Comparison of ENCODE assay signal across 8 mouse cellular contexts in the genomic region with DNA sequence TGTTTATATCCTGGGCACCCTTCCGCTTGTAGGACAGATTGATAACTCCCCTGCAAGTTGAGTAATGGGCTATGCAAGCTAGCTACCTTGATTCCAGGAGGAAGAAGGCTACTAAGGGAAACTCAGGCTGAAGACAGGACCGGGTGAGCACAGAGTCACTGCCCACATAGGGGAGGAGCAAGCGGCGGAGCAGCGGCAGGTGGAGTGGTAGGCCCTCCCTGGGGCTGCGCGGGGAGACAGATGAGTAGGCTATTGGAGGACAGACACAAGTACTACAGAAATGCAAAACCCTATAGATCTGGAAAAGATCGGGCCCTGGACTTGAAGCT. TPM values are rescaled to one million over a fixed set of nuclear protein-coding genes. Genes with fewer than 3 reads are reported as not detected.
DNase-seq lines count a peak whose midpoint lies in the region; ATAC-seq lines count a peak whose summit lies in the region.

No protein-coding gene starts in this region.

- WGBS in embryonic facial prominence, embryonic 14.5 days: 6% methylated on average over 8 of the region's 8 CpGs
- 8% methylated on average over 8 of the region's 8 CpGs for WGBS in intestine, embryonic 16.5 days
- WGBS in liver, embryonic 16.5 days (ENCODE audit: insufficient replicate concordance): 5% methylated on average over 8 of the region's 8 CpGs
- 7% methylated on average over 8 of the region's 8 CpGs for WGBS in neural tube, embryonic 14.5 days

- no peaks in the 10 kb centered on the region for H3K4me1 ChIP-seq in embryonic facial prominence, embryonic 14.5 days (ENCODE audit: control insufficient read depth, insufficient read depth, low read length)
- no peaks in the 10 kb centered on the region; the same call in 1 of the 2 replicates for H3K4me1 ChIP-seq in intestine, embryonic 16.5 days (ENCODE audit: control insufficient read depth, insufficient read depth, low read length)
- peaks cover 3% of the 10 kb centered on the region for H3K4me1 ChIP-seq in liver, embryonic 16.5 days (ENCODE audit: control insufficient read depth, low read depth, low read length)
- no peaks in the 10 kb centered on the region for H3K4me1 ChIP-seq in neural tube, embryonic 14.5 days (ENCODE audit: control insufficient read depth, insufficient read depth, low read length)

- H3K9ac ChIP-seq in embryonic facial prominence, embryonic 14.5 days (ENCODE audit: low read depth, low read length): peak overlapping the region; percentile 49; the same call in 1 of the 2 replicates
- H3K9ac ChIP-seq in intestine, embryonic 16.5 days (ENCODE audit: low read depth, low read length): peak overlapping the region; percentile 66
- H3K9ac ChIP-seq in liver, embryonic 16.5 days (ENCODE audit: low read depth, low read length): peak overlapping the region; percentile 37
- H3K9ac ChIP-seq in neural tube, embryonic 14.5 days (replicated peaks; ENCODE audit: low read depth, low read length): no peak overlapping the region; the same call in 1 of the 2 replicates

- peak; percentile 31 for DNase-seq in urinary bladder, postnatal 14 days (ENCODE audit: low spot score)
- no peak for DNase-seq in urinary bladder, postnatal 4 days (ENCODE audit: low spot score in 2 of 2)
- peak; percentile 13 for DNase-seq in embryonic facial prominence, embryonic 14.5 days (ENCODE audit: low spot score)
- DNase-seq in Muller cell, postnatal 12 days (ENCODE audit: inconsistent ontology term): no peak
- no peak for DNase-seq in cerebellum, postnatal 4 days (ENCODE audit: low spot score in 2 of 2)

- peak overlapping the region; percentile 71 for H3K4me2 ChIP-seq in embryonic facial prominence, embryonic 14.5 days (ENCODE audit: low read depth, low read length)
- peak overlapping the region; percentile 78 for H3K4me2 ChIP-seq in intestine, embryonic 16.5 days (ENCODE audit: low read depth, low read length)
- H3K4me2 ChIP-seq in liver, embryonic 16.5 days (ENCODE audit: low read depth, low read length): peak overlapping the region; percentile 76
- H3K4me2 ChIP-seq in neural tube, embryonic 14.5 days (ENCODE audit: low read depth, low read length): peak overlapping the region; percentile 65

- peak; percentile 71 for ATAC-seq in embryonic facial prominence, embryonic 14.5 days (ENCODE audit: low read depth)
- ATAC-seq in intestine, embryonic 16.5 days: peak; percentile 97
- ATAC-seq in liver, embryonic 16.5 days (ENCODE audit: low read depth): peak; percentile 79
- ATAC-seq in neural tube, embryonic 14.5 days (ENCODE audit: low read depth): no peak; the same call in 1 of the 2 replicates

- no peak overlapping the region for H3K27ac ChIP-seq in embryonic facial prominence, embryonic 14.5 days (replicated peaks; ENCODE audit: low read depth, low read length)
- peak overlapping the region; percentile 68 for H3K27ac ChIP-seq in intestine, embryonic 16.5 days (ENCODE audit: low read length)
- H3K27ac ChIP-seq in liver, embryonic 16.5 days (ENCODE audit: low read length): no peak overlapping the region
- no peak overlapping the region for H3K27ac ChIP-seq in neural tube, embryonic 14.5 days (ENCODE audit: low read depth, low read length)

- peak overlapping the region; percentile 37 for H3K4me3 ChIP-seq in embryonic facial prominence, embryonic 14.5 days (ENCODE audit: low read depth, low read length)
- peak overlapping the region; percentile 44 for H3K4me3 ChIP-seq in intestine, embryonic 16.5 days (ENCODE audit: low read length)
- peak overlapping the region; percentile 57 for H3K4me3 ChIP-seq in liver, embryonic 16.5 days (ENCODE audit: low read depth, low read length)
- peak overlapping the region; percentile 28 for H3K4me3 ChIP-seq in neural tube, embryonic 14.5 days (ENCODE audit: low read depth, low read length)

- no peaks in the 10 kb centered on the region for H3K36me3 ChIP-seq in embryonic facial prominence, embryonic 14.5 days (ENCODE audit: control insufficient read depth, insufficient read depth, low read length)
- no peaks in the 10 kb centered on the region for H3K36me3 ChIP-seq in intestine, embryonic 16.5 days (ENCODE audit: control insufficient read depth, insufficient read depth, low read length)
- no peaks in the 10 kb centered on the region for H3K36me3 ChIP-seq in liver, embryonic 16.5 days (ENCODE audit: control insufficient read depth, insufficient read depth)
- no peaks in the 10 kb centered on the region for H3K36me3 ChIP-seq in neural tube, embryonic 14.5 days (ENCODE audit: control insufficient read depth, insufficient read depth, low read length)

- H3K27me3 ChIP-seq in embryonic facial prominence, embryonic 14.5 days (replicated peaks; ENCODE audit: control insufficient read depth, insufficient read depth, low read length): peaks cover 6% of the 10 kb centered on the region
- no peaks in the 10 kb centered on the region for H3K27me3 ChIP-seq in intestine, embryonic 16.5 days (replicated peaks; ENCODE audit: control insufficient read depth, insufficient read depth, low read length)
- H3K27me3 ChIP-seq in liver, embryonic 16.5 days (ENCODE audit: control insufficient read depth, insufficient read depth, low read depth, low read length): no peaks in the 10 kb centered on the region
- no peaks in the 10 kb centered on the region for H3K27me3 ChIP-seq in neural tube, embryonic 14.5 days (ENCODE audit: control insufficient read depth, insufficient read depth, low read length)

- H3K9me3 ChIP-seq in embryonic facial prominence, embryonic 14.5 days (ENCODE audit: control insufficient read depth, low read length): no peaks in the 10 kb centered on the region
- no peaks in the 10 kb centered on the region for H3K9me3 ChIP-seq in intestine, embryonic 16.5 days (ENCODE audit: control insufficient read depth, low read length)
- no peaks in the 10 kb centered on the region for H3K9me3 ChIP-seq in liver, embryonic 16.5 days (replicated peaks; ENCODE audit: control insufficient read depth, low read length)
- no peaks in the 10 kb centered on the region for H3K9me3 ChIP-seq in neural tube, embryonic 14.5 days (ENCODE audit: control insufficient read depth, low read length)

RNA-seq across cellular contexts. Expression of gene Zfp950, which starts 10.7 kb away (rescaled TPM):
- polyA plus RNA-seq in embryonic facial prominence, embryonic 14.5 days (2014; fragmentation: Nextera tagmentation; extraction: Ambion mirVana): 39.0 and 39.8 TPM in 2 replicates
- polyA plus RNA-seq in intestine, embryonic 16.5 days (2015; fragmentation: Nextera tagmentation; extraction: Ambion mirVana): 31.1 and 34.2 TPM in 2 replicates
- polyA plus RNA-seq in liver, embryonic 16.5 days (2015; fragmentation: Nextera tagmentation; extraction: Ambion mirVana): 11.7 and 15.4 TPM in 2 replicates
- 47.6 and 63.2 TPM in 2 replicates for polyA plus RNA-seq in neural tube, embryonic 14.5 days (2014; fragmentation: Nextera tagmentation; extraction: Ambion mirVana)

RNA-seq across cellular contexts. Expression of gene Gm7102, which starts 24.8 kb away (rescaled TPM):
- polyA plus RNA-seq in embryonic facial prominence, embryonic 14.5 days (2014; fragmentation: Nextera tagmentation; extraction: Ambion mirVana): 0.18 and 0.19 TPM in 2 replicates
- polyA plus RNA-seq in intestine, embryonic 16.5 days (2015; fragmentation: Nextera tagmentation; extraction: Ambion mirVana): 0.18 TPM in 1 of 2 replicates, not detected in the other
- 0.06 and 0.07 TPM in 2 replicates for polyA plus RNA-seq in liver, embryonic 16.5 days (2015; fragmentation: Nextera tagmentation; extraction: Ambion mirVana)
- polyA plus RNA-seq in neural tube, embryonic 14.5 days (2014; fragmentation: Nextera tagmentation; extraction: Ambion mirVana): 0.17 and 0.36 TPM in 2 replicates

RNA-seq across cellular contexts. Expression of gene Gm6020, which starts 32.4 kb away (rescaled TPM):
- not detected in 2 replicates for polyA plus RNA-seq in embryonic facial prominence, embryonic 14.5 days (2014; fragmentation: Nextera tagmentation; extraction: Ambion mirVana)
- polyA plus RNA-seq in intestine, embryonic 16.5 days (2015; fragmentation: Nextera tagmentation; extraction: Ambion mirVana): not detected in 2 replicates
- polyA plus RNA-seq in liver, embryonic 16.5 days (2015; fragmentation: Nextera tagmentation; extraction: Ambion mirVana): not detected in 2 replicates
- polyA plus RNA-seq in neural tube, embryonic 14.5 days (2014; fragmentation: Nextera tagmentation; extraction: Ambion mirVana): not detected in 2 replicates

Comparison
In these comparisons a context has a peak if more than half of its experiments do, and no peak if none do; other contexts are left out.
1. DNase-seq: peak in urinary bladder, postnatal 14 days (single experiment) and embryonic facial prominence, embryonic 14.5 days (single experiment); none in urinary bladder, postnatal 4 days (0 of 2), Muller cell, postnatal 12 days (single experiment) and cerebellum, postnatal 4 days (0 of 2).
2. Peak in every context shown above with its lines, with median percentiles within 50 percentile points of each other: H3K4me2 ChIP-seq and H3K4me3 ChIP-seq.